Mouse (Mus musculus) forebrain, embryonic 10.5 days (tissue): ENCODE data around the gene Pi16. TPM values are rescaled to one million over a fixed set of nuclear protein-coding genes. Genes with fewer than 3 reads are reported as not detected.

Experiments used
- DNase-seq: peaks from one replicate; pipeline ENCODE4 v3.0.0-alpha.2; 2017; ENCODE audit warnings: low spot score; ENCODE audit errors: extremely low spot score
- H3K27ac ChIP-seq: fragments of 300-500 bp; sonication (generic); 2 replicates; pipeline ENCODE4 v1.5.1; 2016; ENCODE audit warnings: mild to moderate bottlenecking
- H3K27me3 ChIP-seq: fragments of 300-500 bp; sonication (generic); 2 replicates; pipeline ENCODE4 v1.6.1; 2016; ENCODE audit warnings: mild to moderate bottlenecking; ENCODE audit not compliant: poor library complexity, severe bottlenecking
- H3K36me3 ChIP-seq: fragments of 300-500 bp; sonication (generic); replicated peaks from 2 replicates; pipeline ENCODE4 v1.6.1; 2016; ENCODE audit warnings: mild to moderate bottlenecking, moderate library complexity
- H3K4me1 ChIP-seq: fragments of 300-500 bp; sonication (generic); 2 replicates; pipeline ENCODE4 v1.6.1; 2016
- H3K4me3 ChIP-seq: fragments of 300-500 bp; sonication (generic); 2 replicates; pipeline ENCODE4 v1.5.1; 2016; ENCODE audit warnings: mild to moderate bottlenecking, moderate library complexity
- H3K9me3 ChIP-seq: fragments of 300-500 bp; sonication (generic); 2 replicates; pipeline ENCODE4 v1.6.1; 2016; ENCODE audit warnings: mild to moderate bottlenecking, moderate library complexity
- WGBS: fragments of 180-500 bp; shearing (Covaris S2); methylation state at CpG from one replicate; pipeline ENCODE4 v1.1.7; 2016; 5-methylcytosine and 5-hydroxymethylcytosine counted together
- polyA plus RNA-seq: library from polyadenylated mRNA; unstranded; fragments of >200 nt; fragmentation: Nextera tagmentation; extraction: Ambion mirVana; gene quantifications from 2 replicates; pipeline ENCODE4 v1.2.1, GENCODE M21; 2016

The Pi16 gene
- polyA plus RNA-seq, 1 experiment from 2014 or later, result 0.73 TPM

DNA sequence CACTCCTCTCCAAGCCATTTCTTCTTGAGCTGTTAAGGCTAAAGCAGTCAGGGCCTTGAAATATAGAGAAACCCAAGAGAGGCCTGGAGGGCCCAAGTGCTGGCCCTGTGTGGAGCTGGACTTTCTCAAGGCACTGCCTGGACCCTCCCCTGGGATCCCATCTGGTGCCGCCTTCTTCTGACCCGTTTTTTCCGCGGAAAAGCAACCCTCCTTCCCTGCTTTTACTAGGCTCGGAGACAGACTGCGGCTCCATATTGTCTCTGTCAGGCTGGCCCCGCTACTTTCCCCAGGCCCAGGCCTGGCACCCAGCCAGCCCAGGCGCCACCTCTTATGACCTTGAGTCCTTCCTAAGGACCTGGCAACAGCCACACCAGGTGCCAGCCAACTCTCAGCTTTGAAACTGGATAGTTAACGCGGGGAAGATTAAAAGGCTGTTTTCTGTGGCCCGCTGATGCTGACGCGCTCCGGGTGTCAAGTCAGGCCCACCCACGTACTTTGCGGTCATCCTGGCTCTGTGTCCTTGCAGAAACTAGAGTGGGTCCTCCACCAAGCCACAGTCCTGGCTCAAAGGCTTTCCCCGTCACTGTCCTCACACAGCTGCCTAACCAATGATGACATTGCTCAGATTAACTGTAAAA lies 38.5 kb downstream of the Pi16 start:
- Histone ChIP-seq H3K4me1 (peaks cover 46% of the 10 kb centered on the region), H3K4me3 (peak overlapping the region; percentile 55)
- DNase-seq, result peak; percentile 52

DNA sequence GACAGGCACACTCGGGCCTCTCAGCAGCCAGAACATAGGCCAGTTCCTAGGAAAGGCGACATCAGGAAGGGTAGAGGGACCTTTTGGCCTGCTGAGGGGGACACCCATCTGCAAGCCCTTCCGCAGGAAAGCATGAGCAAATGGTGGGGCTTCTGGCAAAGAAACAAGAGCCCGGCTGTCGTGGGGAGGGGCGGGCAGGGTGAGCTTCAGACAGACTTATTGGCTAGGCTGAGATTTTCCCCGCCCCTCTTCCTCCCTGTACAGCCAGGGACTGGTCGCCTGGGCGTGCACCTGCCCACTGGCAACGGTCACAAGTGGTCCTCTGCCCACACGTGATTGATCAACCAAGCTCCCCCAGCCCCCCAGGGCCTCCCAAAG lies 39.0 kb downstream of the Pi16 start:
- Histone ChIP-seq H3K9me3 (no peaks in the 10 kb centered on the region), H3K4me1 (peaks cover 51% of the 10 kb centered on the region), H3K27ac (peak overlapping the region; percentile 98), H3K4me3 (peak overlapping the region; percentile 55), H3K27me3 (no peaks in the 10 kb centered on the region), H3K36me3 (no peaks in the 10 kb centered on the region)
- WGBS, result 2% methylated on average over 11 of the region's 11 CpGs
- DNase-seq, result peak; percentile 86

More for the DNA sequence above, 38.5 kb downstream of the Pi16 start:
- H3K9me3 ChIP-seq, result no peaks in the 10 kb centered on the region
- peak overlapping the region; percentile 98 for H3K27ac ChIP-seq
- H3K36me3 ChIP-seq, result no peaks in the 10 kb centered on the region
- 30% methylated on average over 17 of the region's 17 CpGs for WGBS
- H3K27me3 ChIP-seq, result no peaks in the 10 kb centered on the region

DNA sequence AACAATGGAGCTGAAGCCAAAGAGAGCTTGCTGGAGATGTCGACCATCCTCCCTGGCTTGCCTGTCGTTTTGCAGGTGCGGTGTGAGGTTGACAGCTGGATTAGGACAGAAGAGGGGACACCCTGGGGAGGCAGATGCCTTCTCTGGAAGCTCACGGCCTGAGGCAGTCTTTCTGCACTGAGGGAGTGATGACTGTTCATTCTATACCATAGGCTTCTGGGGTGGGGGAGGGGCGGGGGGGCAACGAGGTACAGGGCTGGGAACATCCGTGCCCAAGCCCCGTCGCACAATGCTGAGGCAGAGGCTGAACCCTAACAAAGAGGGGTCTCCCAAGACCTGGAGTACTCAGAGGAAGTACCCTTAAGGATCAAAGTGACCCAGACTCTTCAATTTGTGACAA lies 39.4 kb downstream of the Pi16 start:
- DNase-seq, result no peak
- WGBS, result 5% methylated on average over 9 of the region's 9 CpGs
- H3K4me1 ChIP-seq, result peaks cover 55% of the 10 kb centered on the region

DNA sequence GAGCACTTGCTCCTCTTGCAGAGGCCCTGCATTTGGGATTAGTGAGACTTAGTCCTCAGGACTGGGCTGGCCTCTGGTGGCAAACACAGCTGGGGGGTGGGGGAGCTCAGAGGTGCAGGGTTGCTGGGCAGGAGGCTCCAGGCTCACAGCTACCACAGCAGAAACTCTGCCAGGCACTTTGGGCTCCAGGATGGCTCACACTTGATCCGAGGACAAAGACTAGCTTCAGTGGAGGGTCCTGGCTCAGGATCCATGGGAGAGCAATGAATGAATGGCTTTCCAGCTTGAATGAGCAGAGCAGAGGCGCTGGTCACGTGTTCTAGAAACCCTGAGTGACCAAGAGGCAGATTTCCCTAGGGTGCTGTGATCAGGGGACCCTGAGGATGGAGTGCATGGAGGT lies 41.4 kb downstream of the Pi16 start:
- no peaks in the 10 kb centered on the region for H3K9me3 ChIP-seq
- H3K4me3 ChIP-seq, result no peak overlapping the region
- no peak for DNase-seq
- H3K4me1 ChIP-seq, result peaks cover 57% of the 10 kb centered on the region
- H3K36me3 ChIP-seq, result no peaks in the 10 kb centered on the region
- H3K27me3 ChIP-seq, result no peaks in the 10 kb centered on the region
- peak overlapping the region; percentile 69 for H3K27ac ChIP-seq
- 49% methylated on average over 3 of the region's 3 CpGs for WGBS

More for the DNA sequence above, 39.4 kb downstream of the Pi16 start:
- no peaks in the 10 kb centered on the region for H3K27me3 ChIP-seq
- no peaks in the 10 kb centered on the region for H3K36me3 ChIP-seq
- no peaks in the 10 kb centered on the region for H3K9me3 ChIP-seq
- H3K27ac ChIP-seq, result peak overlapping the region; percentile 98
- H3K4me3 ChIP-seq, result peak overlapping the region; percentile 55

DNA sequence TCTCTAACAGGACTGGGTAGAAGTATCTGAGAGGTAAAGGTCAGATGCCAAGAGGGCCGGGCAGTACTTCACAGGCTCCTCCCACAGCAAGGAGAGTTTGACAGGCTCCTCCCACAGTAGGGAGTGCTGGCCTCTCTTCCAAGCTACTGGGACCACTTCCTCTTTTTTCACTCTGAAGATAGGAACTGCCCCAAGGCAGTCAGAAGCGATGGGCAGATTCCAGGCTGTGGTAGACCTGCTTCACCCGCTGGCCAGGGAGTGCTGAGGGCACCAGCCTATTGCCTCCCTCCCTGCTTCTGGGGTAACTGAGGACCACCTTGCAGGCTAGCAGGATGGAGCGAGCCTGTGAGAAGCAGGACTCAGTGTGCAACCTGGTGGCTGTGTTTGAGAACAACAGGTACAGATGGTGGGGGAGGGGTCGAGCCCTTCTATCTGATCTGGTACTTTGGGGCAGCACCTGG lies 43.3 kb downstream of the Pi16 start, which contains the start of gene Fgd2:
Gene Fgd2, plus strand, starts transcription at position 154 of the 461 bp plus-strand sequence.
- peaks cover 44% of the 10 kb centered on the region for H3K4me1 ChIP-seq
- no peaks in the 10 kb centered on the region for H3K27me3 ChIP-seq
- DNase-seq, result no peak
- H3K9me3 ChIP-seq, result no peaks in the 10 kb centered on the region
- WGBS, result 25% methylated on average over 5 of the region's 5 CpGs
- H3K36me3 ChIP-seq, result no peaks in the 10 kb centered on the region
- peak within 1 kb of the TSS; percentile 72 for H3K27ac ChIP-seq
- H3K4me3 ChIP-seq, result peak within 1 kb of the TSS; percentile 16; the same call in 1 of the 2 replicates

DNA sequence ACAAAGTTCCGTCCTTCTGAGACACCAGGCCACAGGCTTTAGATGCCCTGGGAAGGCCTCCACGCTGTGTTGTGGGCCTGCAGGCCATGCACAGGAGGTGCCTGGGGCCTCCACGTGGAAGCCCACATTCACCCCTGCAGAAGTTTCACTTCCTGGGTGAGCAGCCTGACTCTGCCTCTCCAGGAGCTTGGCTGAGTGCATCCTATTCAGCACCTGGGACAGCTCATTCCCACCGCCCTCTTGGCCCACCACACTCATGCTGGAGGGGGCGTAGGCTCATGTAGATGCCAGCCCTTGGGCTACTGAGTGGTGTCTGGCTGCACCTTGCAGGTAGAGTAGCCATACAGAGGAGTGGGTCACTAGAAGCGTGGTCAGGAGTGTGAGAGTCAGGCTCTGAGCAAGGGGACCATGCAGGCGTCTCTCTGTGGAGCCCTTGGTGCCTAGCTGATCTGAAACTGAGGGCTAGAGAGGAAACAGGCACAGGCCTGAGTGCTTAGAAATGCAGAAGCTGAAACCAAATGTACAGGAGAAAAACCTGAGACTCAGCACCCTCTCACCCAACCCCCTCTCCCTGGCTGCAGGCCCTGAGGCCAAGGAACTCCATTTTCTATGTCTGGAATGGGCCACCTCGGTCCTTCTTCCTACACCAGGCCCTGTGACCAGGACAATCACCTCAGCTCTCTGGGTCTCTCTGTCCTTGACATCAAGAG lies 44.7 kb downstream of the Pi16 start:
- no peaks in the 10 kb centered on the region for H3K9me3 ChIP-seq
- DNase-seq, result no peak
- H3K4me3 ChIP-seq, result no peak overlapping the region
- H3K36me3 ChIP-seq, result no peaks in the 10 kb centered on the region
- H3K27ac ChIP-seq, result peak overlapping the region; percentile 72; the same call in 1 of the 2 replicates
- 64% methylated on average over 8 of the region's 8 CpGs for WGBS
- peaks cover 30% of the 10 kb centered on the region for H3K4me1 ChIP-seq
- 0 out of 2 replicates have a peak, but pooled peaks cover 2% of the 10 kb centered on the region for H3K27me3 ChIP-seq

DNA sequence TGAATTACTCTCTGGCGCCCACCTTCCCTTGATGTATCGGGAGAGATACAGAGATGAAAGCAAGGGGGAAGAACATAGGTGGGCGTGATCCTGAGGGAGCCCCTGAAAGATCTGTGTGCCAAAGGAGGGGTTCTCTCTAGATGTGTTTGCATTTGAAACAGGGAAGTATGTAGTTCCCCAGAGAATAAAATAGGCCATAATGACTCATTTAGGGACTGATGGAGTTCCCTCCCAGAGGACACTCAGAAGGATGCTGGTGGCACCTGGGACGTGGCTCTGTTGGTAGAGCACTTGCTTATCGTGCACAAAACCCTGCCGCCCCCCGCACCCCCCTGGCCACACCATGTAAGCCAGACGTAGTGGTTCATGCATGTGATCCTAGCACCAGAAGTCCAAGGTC lies 45.6 kb downstream of the Pi16 start:
- Histone ChIP-seq H3K27me3 (peaks cover 12% of the 10 kb centered on the region), H3K9me3 (no peaks in the 10 kb centered on the region), H3K4me1 (peaks cover 28% of the 10 kb centered on the region), H3K36me3 (no peaks in the 10 kb centered on the region), H3K4me3 (no peak overlapping the region), H3K27ac (no peak overlapping the region)
- no peak for DNase-seq
- WGBS, result 89% methylated on average over 8 of the region's 8 CpGs

DNA sequence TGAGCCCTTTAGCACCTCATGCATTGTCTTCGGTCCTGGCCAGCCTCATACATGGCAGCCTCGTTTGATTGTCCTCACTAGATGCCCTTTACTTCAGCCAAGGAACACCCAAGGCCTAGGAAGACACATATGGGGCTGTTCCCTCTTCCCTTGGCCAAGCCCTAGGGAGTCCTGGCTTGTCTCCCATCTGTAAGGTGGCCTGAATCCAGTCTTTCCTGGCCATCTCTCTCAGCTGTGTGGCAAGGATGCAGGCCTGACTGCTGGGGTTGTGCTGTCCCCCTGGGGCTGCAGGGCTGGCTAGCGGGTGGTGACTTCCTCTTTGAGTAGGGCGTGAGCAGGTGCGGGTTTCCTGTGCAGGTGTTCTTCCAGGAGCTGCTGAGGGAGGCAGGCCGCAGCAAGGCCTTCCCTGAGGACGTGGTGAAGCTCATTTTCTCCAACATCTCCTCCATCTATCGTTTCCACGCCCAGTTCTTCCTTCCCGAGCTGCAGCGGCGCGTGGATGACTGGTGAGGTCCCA lies 47.7 kb downstream of the Pi16 start:
- Histone ChIP-seq H3K27ac (no peak overlapping the region), H3K4me1 (peaks cover 34% of the 10 kb centered on the region), H3K27me3 (peaks cover 25% of the 10 kb centered on the region), H3K9me3 (no peaks in the 10 kb centered on the region), H3K36me3 (no peaks in the 10 kb centered on the region), H3K4me3 (no peak overlapping the region)
- no peak for DNase-seq
- 90% methylated on average over 13 of the region's 13 CpGs for WGBS

DNA sequence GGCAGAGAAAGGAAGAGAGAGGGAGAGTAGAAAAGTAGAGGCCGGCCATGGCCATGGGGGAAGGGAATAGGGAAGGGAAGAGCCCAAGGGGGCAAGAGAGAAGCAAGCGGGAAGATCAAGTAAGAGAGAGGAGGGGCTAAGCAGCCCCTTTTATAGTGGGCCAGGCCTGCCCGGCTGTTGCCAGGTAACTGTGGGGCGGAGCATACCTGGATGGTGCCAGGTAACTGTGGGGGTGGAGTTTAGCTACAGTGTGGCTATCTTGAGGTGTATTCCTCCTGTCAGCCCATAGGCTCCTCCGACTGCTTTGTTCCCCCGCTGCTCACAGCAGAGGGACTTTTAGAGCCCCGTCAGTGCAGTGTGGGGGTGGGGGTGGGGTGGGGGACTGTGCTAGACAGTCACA lies 51.2 kb downstream of the Pi16 start:
- Histone ChIP-seq H3K4me3 (no peak overlapping the region), H3K36me3 (no peaks in the 10 kb centered on the region), H3K27me3 (peaks cover 25% of the 10 kb centered on the region), H3K4me1 (peaks cover 22% of the 10 kb centered on the region), H3K9me3 (no peaks in the 10 kb centered on the region), H3K27ac (peak overlapping the region; percentile 48)
- no peak for DNase-seq
- WGBS, result 20% methylated on average over 7 of the region's 7 CpGs

DNA sequence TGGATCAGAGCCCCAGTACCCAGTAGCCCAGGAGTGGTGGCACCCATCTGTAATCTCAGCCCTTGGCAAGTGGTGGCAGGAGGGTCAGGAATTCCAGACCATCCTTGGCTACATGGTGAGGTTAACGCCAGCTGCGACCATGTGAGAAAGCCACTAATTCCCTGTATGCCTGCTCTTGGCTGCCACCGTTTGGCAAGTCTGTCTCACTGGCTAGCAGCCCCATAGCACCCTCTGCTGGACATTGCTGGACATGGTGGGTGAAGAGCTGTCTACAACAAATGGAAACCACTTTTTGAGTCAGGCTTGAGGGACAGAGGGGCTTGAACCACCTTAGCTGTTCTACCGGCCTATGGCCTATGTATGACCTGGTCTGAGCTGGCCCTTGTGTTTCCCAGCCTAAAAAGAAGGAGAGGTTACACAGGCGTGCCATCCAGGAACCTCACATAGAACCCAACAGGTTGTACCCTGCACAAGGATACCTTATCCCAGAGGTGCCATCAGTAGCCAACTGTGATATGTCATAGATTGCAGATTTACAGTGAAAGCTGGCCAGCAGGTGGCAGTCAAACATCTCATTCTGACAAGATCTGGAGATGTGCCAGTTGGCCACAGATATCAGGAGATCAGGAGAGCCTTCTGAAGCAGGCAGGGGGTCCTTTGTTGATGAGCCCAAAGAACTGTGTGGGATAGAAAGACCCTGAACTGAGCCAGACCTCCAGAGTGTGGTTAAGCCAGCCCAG lies 53.7 kb downstream of the Pi16 start:
- Histone ChIP-seq H3K9me3 (no peaks in the 10 kb centered on the region), H3K27me3 (peaks cover 25% of the 10 kb centered on the region), H3K27ac (peak overlapping the region; percentile 45), H3K36me3 (no peaks in the 10 kb centered on the region), H3K4me3 (no peak overlapping the region), H3K4me1 (peaks cover 22% of the 10 kb centered on the region)
- whole genome bisulfite sequencing, result 6% methylated on average over 5 of the region's 5 CpGs
- peak; percentile 93 for DNase-seq

DNA sequence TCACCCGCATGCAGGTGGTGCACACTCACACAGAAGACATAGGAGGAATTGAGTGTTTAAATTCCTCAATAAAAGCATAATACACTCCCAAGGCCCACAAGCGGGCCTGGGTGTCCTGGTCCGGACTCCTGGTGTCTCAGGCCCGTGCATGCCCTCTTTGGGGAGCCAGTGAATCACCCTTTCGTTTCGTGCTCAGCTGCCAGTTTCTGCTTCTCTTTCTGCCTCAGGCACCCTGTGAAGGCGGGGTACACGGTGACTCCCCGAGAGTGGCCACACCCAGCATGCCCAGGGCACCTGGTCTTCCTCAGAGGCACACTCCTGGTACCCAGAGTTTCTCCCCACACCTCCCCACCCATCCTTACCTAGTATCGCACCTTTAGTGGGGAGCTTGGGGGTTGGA lies 58.4 kb downstream of the Pi16 start:
- DNase-seq, result no peak
- Histone ChIP-seq H3K4me3 (no peak overlapping the region), H3K9me3 (no peaks in the 10 kb centered on the region), H3K27ac (no peak overlapping the region), H3K27me3 (no peaks in the 10 kb centered on the region), H3K4me1 (peaks cover 1% of the 10 kb centered on the region), H3K36me3 (no peaks in the 10 kb centered on the region)
- WGBS, result 85% methylated on average over 10 of the region's 10 CpGs

DNA sequence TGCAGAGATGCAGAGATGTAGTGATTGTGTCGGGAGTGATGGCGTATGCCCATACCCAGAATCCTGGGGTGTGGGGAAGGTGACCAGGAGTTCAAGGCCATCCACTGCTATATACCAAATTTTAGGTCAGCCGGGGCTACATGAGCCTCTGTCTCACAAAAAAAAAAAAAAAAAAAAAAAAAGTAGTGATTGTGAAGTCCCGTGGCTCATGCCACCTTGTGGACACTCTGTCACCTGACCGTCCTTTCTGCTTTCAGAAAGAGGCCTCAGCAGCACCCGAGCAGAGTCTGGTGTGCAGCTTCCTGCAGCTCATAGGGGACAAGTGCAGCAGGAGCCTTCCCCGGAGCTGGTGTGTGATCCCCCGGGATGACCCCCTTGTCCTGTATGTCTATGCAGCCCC lies 60.6 kb downstream of the Pi16 start:
- H3K9me3 ChIP-seq, result no peaks in the 10 kb centered on the region
- WGBS, result 73% methylated on average over 8 of the region's 8 CpGs
- no peak overlapping the region for H3K4me3 ChIP-seq
- H3K27ac ChIP-seq, result no peak overlapping the region
- no peaks in the 10 kb centered on the region for H3K27me3 ChIP-seq
- H3K4me1 ChIP-seq, result 0 out of 2 replicates have a peak, but pooled peaks cover 4% of the 10 kb centered on the region
- DNase-seq, result no peak
- no peaks in the 10 kb centered on the region for H3K36me3 ChIP-seq
